Mouse (Mus musculus) kidney, adult 11 months (tissue): ENCODE measurements around the gene Pomgnt1.

Experiments
- DNase-seq: peaks from one replicate; pipeline ENCODE4 v3.0.0; 2022

Pomgnt1 gene

DNA sequence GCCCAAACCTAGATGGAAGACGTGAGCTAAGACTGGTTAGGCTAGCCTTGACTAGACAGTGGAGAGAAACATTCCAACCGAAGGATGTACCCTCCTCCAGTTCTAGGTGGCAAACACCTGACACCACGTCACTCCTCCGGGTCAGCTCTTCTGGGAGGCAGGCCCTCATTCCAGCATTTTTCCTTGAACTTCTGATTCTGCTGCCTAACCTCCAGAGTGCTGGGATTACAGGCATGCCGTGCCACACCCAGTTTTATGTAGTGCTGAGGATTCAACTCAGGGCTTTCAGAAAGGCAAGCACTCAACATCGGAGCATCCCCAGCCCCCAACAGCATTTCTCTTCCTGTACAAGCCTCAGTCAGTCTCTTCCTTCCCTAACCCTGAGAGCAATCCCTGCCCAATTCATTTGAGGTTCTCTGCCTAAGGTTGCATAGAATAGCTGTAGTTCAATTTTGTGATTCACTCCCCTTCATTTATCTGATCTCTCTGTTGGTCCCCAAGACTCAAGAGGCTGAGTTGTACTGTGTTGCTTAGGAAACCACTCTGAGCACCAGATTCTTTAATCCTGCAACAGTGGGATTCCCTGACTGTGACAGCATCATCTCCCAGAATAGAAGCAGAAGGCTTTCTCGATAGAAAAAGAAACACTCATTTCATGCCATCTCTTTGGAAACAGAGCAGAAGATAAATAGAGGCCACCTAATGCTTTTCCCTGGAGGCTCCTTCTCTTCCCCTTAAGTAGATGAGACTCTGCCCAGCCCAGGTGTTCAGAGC lies 17.3 kb downstream of the Pomgnt1 start:
- DNase-seq, result no peak

DNA sequence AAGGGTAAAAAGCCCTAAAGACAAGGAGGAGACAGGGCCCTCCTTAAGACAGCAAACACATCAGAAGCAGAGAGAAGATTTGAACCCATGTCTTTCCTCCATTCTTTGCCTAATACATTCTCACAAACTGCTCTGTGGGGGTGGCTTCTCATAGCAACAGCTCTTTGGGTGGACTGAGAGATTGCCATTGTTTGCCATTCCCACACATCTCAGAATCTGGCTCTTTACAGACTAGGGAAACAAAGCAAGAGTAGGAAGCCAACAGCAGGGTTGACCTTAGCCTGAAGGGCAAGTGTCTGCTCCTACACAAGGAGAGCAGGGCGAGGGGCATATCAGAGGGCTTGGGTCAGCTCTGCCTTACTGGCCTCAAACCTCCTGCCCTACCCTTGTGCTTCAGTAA lies 18.1 kb downstream of the Pomgnt1 start:
- DNase-seq, result no peak

DNA sequence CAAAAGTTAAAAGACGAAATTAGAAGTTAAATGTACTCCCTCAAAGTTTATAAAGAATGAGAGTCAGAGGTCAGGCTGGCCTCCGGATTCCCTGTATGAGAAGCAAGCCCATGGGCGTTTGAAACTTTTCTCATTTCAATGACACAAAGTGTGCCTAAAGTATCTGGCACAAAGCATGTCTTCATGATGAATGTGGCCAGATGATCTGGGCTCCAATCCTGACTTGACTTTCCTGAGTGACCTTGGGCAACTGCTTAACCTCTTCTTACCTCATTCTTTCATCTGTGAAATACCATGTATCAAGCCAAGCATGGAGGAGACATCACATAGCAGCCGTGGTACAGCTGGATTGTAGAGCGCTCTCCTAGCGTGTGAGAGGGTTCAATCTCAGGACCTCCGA lies 18.6 kb downstream of the Pomgnt1 start:
- DNase-seq, result no peak

DNA sequence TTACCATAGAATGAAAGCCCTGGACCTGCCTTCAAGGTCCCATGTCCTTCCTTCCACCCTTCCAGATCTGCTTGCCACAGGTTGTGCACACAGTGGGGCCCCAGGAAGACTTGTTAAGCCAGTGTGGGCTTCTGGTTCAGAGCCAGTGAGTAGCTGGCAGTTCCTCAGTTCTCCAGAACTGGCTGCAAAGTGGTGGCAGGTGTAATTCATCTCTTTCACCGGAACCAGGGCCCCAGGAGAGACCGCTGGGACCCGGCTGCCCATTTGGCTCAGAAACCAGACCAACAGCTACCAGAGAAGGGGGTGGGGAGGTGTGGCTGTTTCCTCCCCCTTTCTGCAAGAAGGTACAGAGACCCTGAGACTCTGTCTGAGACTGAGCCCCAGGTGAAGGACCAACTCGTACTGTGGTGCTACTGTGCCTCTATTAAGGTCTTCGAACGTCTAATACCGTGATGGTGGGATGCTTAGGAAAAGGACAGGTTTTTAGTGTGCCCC lies 19.7 kb downstream of the Pomgnt1 start:
- DNase-seq, result peak; percentile 70

DNA sequence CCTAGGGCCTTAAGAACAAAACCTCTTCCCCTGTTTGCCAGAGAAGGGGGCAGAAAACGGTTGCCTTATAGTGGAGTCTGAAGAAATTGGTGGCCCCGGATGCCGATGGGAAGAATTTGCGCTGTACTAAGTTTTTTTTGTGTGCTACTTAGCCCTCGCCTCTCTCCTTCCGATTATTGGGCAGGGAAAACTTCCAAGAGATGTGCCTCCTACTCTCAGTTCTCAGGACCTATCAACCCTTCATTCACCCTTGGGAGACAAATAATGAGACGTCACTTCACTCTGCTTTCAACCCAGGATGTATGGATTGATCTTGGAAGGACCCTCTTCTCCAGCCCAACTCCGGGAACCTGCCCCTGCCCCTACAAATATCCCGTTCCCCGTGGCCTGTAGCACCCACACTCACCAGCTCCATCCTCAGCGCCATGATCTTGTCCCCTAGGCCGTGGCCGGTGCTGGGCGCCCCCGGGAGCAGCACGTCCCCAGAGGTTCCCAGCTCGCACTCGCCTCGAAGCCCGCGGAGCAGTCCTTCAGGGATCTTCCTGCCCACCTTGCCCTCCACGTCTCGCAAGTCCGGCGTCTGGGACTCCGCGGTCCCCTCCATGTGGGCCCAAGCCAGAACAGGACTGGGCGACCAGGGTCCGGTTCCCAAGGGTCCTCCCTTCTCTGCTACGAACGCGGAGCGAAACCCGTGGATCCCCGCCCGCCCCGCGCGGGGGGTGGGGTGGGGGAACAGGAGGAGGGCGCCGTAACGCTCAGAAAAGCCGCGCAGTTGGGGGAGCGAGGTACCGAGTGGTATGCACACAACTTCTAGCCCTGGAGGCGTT lies 20.5 kb downstream of the Pomgnt1 start:
- peak; percentile 65 for DNase-seq

DNA sequence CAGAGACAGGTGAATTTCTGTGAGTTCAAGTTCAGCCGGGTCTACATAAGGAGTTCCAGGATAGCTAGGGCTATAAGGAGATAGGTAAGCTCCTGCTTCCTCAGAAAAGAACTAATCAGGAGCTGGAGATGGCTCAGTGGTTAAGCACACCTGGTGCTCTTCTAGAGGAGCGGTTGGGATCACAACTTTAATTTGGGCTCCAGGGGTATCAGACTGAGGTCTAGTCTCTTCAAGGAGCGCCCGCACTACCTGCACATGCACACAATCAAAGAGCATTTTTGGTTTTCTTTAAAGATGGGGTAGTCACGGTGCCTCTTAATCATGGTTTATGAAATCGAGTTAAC lies 26.1 kb downstream of the Pomgnt1 start:
- no peak for DNase-seq

DNA sequence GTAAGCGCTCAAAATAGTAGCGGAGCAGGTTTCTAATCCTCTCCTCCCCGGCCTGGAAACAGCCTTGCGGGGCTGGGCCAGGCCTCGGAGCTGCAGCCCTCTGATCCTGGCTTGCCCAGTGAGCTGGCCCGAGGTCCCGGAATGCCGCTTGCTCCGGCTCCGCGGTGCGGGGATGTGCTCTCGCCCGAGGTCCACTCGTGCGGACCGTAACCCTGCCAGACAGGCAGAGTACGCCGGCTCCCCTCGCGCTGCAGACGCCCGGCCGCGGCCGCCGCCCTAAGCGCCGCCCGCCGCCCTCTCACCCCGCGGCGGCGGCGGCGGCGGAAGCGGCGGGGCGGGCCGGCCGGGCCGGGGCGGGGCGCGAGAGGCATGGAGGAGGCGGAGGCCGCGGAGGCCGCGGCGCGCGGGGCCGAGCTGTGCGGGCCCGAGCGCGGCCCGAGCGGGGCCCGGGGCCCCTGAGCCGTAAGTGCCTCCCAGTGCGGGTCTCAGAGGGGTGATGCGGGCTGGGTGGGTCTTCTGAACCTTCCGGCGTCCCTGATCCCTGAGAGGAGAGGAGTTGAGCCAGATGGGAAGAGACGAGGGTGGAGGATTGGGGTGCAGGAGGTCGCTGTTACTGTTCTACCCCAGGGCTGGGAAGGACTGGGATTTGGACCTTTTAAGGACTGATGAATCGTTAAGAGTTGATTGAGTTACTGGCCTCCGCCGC lies 26.7 kb downstream of the Pomgnt1 start:
- DNase-seq, result peak; percentile 49

DNA sequence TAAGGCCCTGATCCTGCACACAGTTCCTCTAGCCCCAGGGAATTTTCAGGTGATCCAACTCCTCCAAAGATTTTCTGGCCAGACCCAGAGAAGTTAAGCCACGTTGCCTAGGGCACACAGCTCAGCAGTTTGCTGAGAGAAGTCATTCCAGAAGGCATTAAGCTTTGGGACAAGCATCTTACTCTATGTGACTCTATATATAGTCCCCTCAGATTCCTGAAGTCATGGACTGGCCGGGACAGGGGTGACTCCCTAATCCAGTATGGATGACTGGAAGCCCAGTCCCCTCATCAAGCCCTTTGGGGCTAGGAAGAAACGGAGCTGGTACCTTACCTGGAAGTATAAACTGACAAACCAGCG lies 27.2 kb downstream of the Pomgnt1 start:
- DNase-seq, result no peak

DNA sequence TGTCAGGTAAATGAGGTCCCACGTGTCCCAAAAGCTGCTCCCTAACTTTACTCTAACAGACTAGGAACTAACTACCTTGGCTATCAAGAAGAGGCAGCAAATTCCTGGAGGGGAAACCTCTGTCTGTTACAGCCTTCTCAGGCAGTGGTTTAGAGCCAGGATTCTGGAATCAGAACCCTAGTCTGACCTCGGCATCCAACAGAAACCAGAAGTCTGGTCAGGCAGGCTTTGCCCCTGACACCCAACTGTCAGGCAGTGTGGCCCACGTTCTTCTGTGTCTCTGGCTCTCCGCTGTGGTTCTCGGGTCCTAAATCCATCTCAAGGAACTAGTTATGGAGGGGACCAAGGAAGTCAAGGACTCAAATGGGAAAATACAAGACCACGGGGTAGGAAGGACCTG lies 27.6 kb downstream of the Pomgnt1 start, which contains the start of gene Lurap1:
Lurap1 (minus strand) TSS at position 101 of the 400 bp plus-strand sequence.
- no peak for DNase-seq

DNA sequence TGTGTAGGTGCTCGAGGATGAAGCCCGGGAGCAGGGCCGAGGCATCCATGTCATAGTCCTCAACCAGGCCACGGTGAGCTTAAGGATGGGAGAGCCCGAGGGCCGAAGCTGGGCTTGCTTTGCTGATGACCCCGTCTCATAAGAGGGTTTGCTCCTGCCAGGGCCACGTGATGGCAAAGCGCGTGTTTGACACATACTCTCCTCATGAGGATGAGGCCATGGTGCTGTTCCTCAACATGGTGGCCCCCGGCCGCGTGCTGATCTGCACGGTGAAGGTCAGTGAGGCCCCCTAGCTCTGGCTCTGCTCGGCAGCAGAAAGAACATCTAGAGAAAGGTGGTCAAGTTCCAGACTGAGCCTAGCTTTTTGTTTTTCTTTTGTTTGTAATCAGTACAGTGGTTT lies 29.1 kb downstream of the Pomgnt1 start:
- no peak for DNase-seq

DNA sequence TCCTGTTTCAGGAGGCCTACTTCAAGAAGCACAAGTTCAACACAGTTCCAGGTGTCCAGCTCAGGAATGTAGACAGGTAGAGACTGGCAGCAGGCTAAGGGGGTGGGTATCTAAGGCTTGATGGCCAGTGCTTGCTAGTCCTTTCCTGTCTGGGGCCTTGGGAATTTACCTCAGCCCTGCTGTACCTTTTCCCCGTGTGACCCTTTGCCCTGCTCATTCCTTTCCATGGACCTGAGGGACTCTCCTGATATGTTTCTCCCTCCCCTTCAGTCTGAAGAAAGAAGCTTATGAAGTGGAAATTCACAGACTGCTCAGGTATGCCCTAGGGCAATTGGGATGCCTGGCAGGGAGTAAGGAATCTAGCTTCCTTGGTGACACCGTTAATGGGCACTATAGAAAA lies 34.2 kb downstream of the Pomgnt1 start:
- peak; percentile 79 for DNase-seq

DNA sequence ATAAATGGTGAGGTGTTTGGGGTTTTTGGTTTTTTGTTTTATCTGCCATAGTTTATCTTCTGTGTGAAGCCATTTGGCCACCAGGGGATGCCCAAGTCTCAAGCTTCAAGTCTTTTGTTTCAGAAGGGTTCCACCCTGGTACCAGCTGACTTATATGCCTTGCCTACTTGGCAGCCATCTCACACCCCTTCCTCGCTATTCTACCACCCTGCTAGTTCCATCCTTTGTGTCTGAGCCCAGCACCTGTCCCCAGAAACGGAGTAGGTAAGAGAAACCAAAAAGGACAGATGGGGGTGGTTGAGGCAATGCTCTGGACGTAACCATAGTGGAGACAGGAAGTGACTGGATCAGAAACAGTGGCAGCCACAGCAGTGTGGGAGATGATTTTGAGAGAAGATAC lies 36.3 kb downstream of the Pomgnt1 start:
- DNase-seq, result no peak

DNA sequence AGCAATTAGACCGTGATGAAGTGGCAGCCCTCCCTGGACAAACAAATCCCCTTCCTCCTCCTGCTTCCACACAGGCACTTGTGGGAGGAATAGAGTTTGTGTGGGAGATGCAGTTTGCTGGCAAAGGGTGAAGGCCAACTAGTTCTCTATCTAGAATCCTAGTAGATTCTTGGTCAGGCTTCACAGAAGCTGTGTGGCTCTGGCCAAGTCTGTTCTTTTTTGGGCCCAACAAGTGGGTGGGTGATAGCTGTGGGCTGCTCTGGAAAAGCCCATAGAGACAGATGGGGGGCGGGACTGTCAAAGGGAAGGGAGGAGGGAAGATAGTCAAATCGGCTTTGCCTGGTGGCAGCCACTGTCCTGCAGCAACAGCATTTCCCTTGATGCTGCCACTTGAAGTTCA lies 37.1 kb downstream of the Pomgnt1 start:
- DNase-seq, result no peak

DNA sequence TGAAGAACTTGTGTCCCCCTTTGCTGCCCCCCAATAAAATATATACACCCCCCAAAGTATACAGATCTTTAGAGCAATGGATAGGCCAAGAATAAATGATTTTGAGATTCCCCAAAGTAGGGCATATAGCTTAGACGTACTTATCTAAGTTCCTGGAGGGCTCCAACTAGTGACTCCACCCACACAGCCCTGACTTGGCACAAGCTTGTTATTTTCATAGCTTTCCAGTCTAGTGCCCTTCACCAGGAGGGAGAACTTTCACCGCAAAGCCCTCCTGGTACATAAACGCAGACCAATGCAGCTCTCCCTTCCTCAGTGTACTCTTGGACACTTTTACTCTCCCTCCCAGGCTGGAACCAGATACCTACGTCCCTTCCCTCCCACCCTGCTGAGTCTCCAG lies 38.5 kb downstream of the Pomgnt1 start:
- DNase-seq, result peak; percentile 61

DNA sequence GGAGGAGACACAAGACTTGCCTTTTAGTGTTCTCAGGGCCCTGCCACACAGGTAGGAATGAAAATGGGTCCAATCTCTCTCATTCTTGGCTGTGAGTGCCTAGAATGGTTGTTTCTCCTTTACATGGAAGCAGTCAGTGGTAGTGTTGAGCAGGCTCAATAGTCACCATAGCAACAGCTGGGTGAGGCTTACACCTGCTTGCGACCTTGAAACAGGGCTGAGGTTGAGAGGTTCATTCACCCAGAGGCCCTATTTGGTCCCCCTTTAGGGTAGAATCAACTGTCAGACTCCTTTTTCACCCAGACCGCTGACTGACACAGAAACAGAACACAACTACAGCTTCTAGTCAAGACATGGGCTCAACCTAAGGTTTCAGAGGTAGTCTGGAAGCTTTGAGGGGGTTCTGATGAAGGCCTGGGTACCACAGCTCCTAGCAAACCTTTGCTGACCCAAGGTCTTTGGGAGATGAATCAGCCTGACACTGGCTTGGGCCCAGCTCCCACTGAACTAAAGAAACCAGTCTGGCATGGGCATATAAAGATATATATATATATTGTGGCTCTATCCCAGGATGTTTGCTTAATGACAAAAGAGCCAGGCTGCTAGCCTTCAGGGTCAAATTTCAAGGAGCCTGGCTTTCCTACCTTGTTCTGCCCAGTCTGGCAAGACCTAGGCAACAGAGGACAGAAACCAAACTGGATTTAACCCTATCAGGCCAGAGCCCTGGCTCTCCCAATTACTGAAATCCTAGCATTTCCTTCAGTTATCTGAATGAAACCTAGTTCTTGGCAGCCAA lies 41.3 kb downstream of the Pomgnt1 start:
- no peak for DNase-seq

DNA sequence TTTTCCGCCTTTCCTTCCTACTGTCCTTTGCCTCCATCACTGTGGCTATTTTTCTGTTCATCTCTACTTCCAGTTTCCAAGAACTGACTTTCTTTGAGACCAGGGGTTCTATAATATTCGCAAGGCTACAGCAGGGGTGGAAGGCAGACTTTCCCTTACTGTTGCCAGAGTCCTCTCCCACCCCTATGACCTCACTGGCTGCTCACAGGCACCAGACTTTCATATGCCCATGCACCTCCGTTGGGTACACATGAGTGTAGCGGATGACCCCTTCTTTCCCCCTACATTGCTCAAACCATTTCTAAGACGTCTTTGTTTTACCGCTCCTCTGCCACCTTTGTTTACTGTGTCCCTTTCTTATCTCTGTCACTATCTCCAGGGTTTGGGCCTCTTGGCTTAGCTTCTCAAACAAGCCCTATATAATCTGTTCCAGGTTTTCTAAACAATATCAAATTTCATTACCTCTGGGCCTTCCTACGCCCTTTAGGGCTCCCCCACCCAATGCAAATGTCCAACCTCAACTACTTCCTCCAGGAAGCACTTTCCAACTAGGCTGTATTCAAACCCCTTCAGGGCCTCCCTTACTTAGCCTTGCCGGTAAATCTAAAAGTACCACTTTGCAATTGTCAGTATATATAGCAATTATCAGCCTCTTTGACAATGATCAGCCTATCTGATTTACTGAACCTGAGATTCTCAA lies 42.2 kb downstream of the Pomgnt1 start:
- no peak for DNase-seq

DNA sequence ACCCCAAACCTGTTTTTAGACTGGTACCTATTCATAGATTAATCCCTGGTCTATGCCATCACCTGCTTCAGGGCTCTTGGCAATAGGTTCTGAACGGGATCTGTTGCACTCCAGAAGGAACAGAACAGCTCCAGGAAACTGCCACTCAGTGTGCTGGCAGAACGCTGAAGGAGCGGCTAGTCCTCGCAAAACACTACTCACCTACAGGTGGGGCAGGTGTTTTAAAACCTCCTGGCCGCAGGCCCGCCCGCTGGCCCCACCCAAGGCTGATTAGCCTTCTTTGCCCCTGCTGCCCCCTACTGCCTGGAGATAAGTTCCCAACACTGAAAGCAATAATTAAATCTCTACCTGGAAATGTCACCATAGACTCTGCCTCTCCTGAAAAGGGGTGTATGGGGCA lies 43.8 kb downstream of the Pomgnt1 start, which contains the start of gene Tspan1:
Tspan1 (minus strand) TSS at position 198 of the 400 bp plus-strand sequence.
- peak; percentile 62 for DNase-seq

DNA sequence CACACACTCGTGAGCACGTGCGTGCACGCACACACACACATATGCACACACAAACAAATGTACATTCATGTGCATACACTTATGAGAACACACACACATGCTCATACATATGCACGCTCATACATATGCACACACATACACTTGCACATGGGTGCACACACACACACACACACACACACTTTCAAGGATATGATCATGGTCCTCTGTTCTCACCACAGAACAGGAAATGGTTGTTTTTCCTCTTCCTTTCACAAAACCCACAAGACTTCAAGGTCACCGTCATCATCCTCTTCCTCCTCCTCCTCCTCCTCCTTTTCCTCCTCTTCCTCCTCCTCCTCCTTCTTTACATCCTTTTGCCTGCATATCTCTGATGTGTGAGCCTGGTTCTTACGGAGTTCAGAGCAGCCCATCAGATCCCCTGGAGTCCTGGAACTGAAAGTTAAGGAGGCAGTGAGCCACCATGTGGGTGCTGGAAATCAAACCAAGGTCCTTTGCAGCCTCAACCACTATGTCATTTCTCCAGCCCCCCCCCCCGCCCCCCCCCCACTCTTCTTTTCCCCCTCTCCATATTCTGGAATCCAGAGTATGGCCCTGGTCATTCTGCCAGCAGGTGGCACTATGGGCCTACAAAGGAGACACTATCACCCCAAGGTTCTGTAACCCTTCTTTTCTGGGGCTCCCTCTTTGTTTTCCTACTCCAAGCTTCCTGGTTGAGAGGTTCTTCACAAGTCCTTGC lies 45.1 kb downstream of the Pomgnt1 start:
- peak; percentile 48 for DNase-seq

DNA sequence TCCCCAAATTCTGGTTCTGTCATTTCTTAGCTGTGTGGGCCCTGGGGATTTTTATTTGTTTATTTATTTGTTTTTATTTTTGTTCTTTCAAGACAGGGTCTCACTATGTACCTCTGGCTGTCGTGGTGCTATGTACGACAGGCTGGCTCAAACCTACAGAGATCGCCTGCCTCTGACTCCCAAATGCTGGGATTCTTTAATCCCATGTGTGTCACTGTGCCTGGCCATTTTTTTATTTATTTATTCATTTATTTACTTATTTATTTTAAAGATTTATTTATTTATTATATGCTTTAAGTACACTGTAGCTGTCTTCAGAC lies 45.7 kb downstream of the Pomgnt1 start:
- no peak for DNase-seq

DNA sequence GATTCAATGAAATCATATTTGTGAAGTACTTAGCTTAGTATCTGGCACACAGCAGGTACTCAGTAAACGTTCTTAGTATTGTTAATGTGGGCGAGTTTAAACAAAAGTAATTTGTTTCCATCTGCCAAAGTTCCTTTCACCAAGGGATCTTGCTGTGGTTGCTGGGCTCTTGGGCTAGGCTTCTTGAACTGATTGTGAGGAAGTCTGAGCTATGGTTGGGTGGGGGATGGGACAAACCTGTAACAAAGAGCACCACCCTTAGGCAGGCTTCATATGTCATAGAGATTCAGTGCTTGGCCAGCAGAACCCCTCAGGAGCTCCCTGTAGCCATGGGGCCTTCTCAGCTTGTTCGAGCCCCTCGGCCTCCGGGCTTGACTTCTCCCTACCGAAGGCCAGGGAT lies 49.4 kb downstream of the Pomgnt1 start, which contains the start of the genes 1700042G07Rik and Gm49337:
1700042G07Rik (plus strand) TSS at position 301 of the 400 bp plus-strand sequence.
Gm49337 (plus strand) TSS at position 313 of the 400 bp plus-strand sequence.
- DNase-seq, result no peak

DNA sequence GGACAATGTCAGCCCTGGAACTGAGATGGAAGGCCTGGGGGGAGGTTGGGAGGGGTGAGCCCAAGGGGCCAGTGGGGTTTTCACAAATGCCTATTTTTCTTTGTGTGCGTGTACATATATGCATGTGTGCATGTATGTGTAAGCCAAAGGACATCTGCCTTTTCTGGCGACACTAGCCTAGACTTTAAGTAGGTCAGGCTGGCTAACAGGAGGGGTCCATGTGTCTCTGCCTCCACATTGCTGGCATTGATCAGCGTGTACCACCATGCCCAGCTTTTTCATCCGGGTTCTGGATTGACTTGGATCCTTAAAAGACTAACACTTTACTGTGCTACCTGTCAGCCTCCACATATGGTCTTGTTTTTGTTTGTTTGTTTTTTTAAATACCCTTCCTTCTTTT lies 50.1 kb downstream of the Pomgnt1 start:
- DNase-seq, result no peak
